16 mouse cellular contexts compared by ENCODE assay signal in the genomic region with DNA sequence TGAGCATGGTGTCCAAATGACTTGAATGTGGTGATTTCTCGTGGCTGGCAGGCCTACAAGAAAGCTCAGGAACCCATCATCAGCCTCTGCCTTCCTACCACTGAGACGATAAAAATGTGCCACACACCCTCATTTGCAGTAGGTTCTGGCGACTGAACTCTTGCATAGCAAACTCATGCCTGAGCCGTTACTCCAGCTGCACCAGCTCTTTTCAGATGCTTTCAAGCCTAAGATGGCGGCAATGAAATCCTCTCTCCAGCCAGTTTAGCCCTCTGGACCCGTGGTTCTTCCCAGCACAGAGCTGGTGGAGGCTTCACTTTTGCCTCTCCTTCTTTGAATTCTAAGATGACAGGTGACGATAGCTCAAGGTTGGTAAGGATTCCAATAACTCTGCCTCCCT. TPM values are rescaled to one million over a fixed set of nuclear protein-coding genes. Genes with fewer than 3 reads are reported as not detected.
"Had no signal": no experiment of that assay in that cellular context is flagged by ENCODE, and none has a peak within 500 bp of the region (broad histone marks: within the 10 kb centered on the region; RNA-seq: fewer than 3 reads in every experiment).

No protein-coding gene starts in this region.

- H3K36me3 ChIP-seq: limb, embryonic 12.5 days; liver, embryonic 13.5 days; lung, embryonic 15.5 days; midbrain, embryonic 15.5 days; neural tube, embryonic 13.5 days had no signal

- H3K4me3 ChIP-seq: limb, embryonic 12.5 days; liver, embryonic 13.5 days; lung, embryonic 15.5 days; megakaryocyte, embryonic 14.5 days; midbrain, embryonic 15.5 days; neural tube, embryonic 13.5 days had no signal

- H3K27ac ChIP-seq: limb, embryonic 12.5 days; liver, embryonic 13.5 days; lung, embryonic 15.5 days; macrophage; midbrain, embryonic 15.5 days; neural tube, embryonic 13.5 days had no signal

- H3K27me3 ChIP-seq: lung, embryonic 15.5 days; midbrain, embryonic 15.5 days; neural tube, embryonic 13.5 days had no signal

- H3K9me3 ChIP-seq: limb, embryonic 12.5 days; liver, embryonic 13.5 days; lung, embryonic 15.5 days; midbrain, embryonic 15.5 days; neural tube, embryonic 13.5 days had no signal

- ATAC-seq: intestine, postnatal 0 days; liver, postnatal 0 days; midbrain, embryonic 15.5 days had no signal

- H3K4me2 ChIP-seq: limb, embryonic 12.5 days; liver, embryonic 13.5 days; lung, embryonic 15.5 days; midbrain, embryonic 11.5 days; midbrain, embryonic 15.5 days; neural tube, embryonic 13.5 days had no signal

- DNase-seq: kidney, adult 8-10 months; kidney, postnatal 25 days; liver, embryonic 13.5 days; right cerebral cortex, adult 18-20 months had no signal

- H3K9ac ChIP-seq: limb, embryonic 12.5 days; liver, embryonic 13.5 days; liver, postnatal 0 days; lung, embryonic 15.5 days; midbrain, embryonic 15.5 days; neural tube, embryonic 13.5 days had no signal

- H3K4me1 ChIP-seq: limb, embryonic 12.5 days; lung, embryonic 15.5 days; midbrain, embryonic 15.5 days; neural tube, embryonic 13.5 days had no signal

RNA-seq across cellular contexts. Expression of a gene that starts 0.4 kb away (rescaled TPM):
- total RNA-seq: layer of hippocampus, postnatal 25 days; left cerebral cortex, postnatal 36 days had no signal
- polyA plus RNA-seq: kidney, embryonic 16.5 days; midbrain, embryonic 11.5 days; midbrain, embryonic 15.5 days; neural tube, embryonic 13.5 days had no signal

RNA-seq across cellular contexts. Expression of a gene that starts 1.8 kb away (rescaled TPM):
- total RNA-seq: layer of hippocampus, postnatal 25 days; left cerebral cortex, postnatal 36 days had no signal
- polyA plus RNA-seq: kidney, embryonic 16.5 days; limb, embryonic 12.5 days; liver, embryonic 13.5 days; midbrain, embryonic 11.5 days; midbrain, embryonic 15.5 days; neural tube, embryonic 13.5 days had no signal

RNA-seq across cellular contexts. Expression of a gene that starts 29.6 kb away (rescaled TPM):
- total RNA-seq: layer of hippocampus, postnatal 25 days; left cerebral cortex, postnatal 36 days had no signal
- polyA plus RNA-seq: kidney, embryonic 16.5 days; liver, embryonic 13.5 days; liver, postnatal 0 days; macrophage; midbrain, embryonic 11.5 days had no signal
